Mouse (Mus musculus): Measurements from ENCODE around the gene Grin2b. TPM values are rescaled to one million over a fixed set of nuclear protein-coding genes. Genes with fewer than 3 reads are reported as not detected.

Grin2b gene
- polyA plus RNA-seq, 1 experiment from 2014 or later, result 1.2 TPM

GRCm38 (mm10) chr6:136117390-136117789 is 55.9 kb downstream of the Grin2b start:
- no peaks in the 10 kb centered on the region for H3K9me3 ChIP-seq (ENCODE audit: control insufficient read depth, low read length)
- WGBS, result 86% methylated on average over 3 of the region's 3 CpGs
- H3K36me3 ChIP-seq (ENCODE audit: control insufficient read depth, insufficient read depth, low read length), result no peaks in the 10 kb centered on the region
- ATAC-seq (ENCODE audit: low FRiP score) (0 out of 2 replicates have a peak, but pooled peaks have one; percentile 11), DNase-seq (ENCODE audit: low spot score, missing footprints) (no peak)
- H3K27ac ChIP-seq (ENCODE audit: low read depth, low read length), result no peak overlapping the region
- H3K9ac ChIP-seq (ENCODE audit: low read length), result no peak overlapping the region
- H3K4me3 ChIP-seq (ENCODE audit: low read depth, low read length), result no peak overlapping the region
- no peak overlapping the region for H3K4me2 ChIP-seq
- no peaks in the 10 kb centered on the region for H3K4me1 ChIP-seq (ENCODE audit: control insufficient read depth, insufficient read depth, low read length)
- no peaks in the 10 kb centered on the region for H3K27me3 ChIP-seq (ENCODE audit: control insufficient read depth, insufficient read depth, low read length)

DNA sequence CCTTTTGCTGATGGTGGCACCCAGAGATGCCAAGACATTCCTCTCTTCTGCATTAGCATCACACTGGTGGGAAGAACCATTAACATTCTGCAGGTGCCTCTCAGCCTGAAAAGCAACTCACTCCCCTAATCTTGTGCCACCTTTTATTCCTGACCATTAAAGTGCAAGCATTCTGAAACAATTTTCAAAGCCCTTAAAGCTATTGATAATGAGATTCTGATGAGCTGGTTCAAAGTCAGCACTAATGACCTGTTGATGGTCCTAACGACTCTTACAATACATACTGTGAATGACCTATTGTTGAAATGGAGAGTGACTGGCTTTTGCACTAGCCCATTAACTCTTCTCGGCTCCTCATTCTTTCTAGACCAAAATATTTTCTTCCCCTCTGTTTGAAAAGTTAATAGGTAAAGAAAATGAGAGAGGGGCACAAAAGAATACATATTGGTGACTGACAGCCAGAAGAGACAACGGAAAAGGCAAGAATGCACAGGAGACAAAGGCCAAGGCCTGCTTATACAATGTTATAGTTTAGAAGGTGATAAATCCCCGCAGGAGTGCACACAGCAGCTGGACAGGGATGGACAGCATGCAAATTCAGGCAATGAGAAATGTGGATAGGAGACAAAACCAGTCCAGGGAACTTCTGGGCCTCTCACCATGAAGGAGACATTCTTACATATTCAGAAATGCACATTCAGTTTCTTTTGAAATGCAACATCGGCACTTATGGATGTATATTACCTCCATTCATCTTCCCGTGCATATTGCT is 59.5 kb downstream of the Grin2b start:
- Histone ChIP-seq H3K36me3 (ENCODE audit: control insufficient read depth, insufficient read depth, low read length) (no peaks in the 10 kb centered on the region), H3K9ac (ENCODE audit: low read length) (no peak overlapping the region), H3K27me3 (ENCODE audit: control insufficient read depth, insufficient read depth, low read length) (no peaks in the 10 kb centered on the region), H3K27ac (ENCODE audit: low read depth, low read length) (no peak overlapping the region), H3K4me1 (ENCODE audit: control insufficient read depth, insufficient read depth, low read length) (no peaks in the 10 kb centered on the region), H3K4me2 (no peak overlapping the region), H3K9me3 (ENCODE audit: control insufficient read depth, low read length) (no peaks in the 10 kb centered on the region), H3K4me3 (ENCODE audit: low read depth, low read length) (no peak overlapping the region)
- WGBS, result 64% methylated on average over 6 of the region's 6 CpGs
- DNase-seq (ENCODE audit: low spot score, missing footprints) (no peak), ATAC-seq (ENCODE audit: low FRiP score) (no peak)

- H3K4me3 ChIP-seq (ENCODE audit: low read depth, low read length), result no peak overlapping the region
- no peaks in the 10 kb centered on the region for H3K9me3 ChIP-seq (ENCODE audit: control insufficient read depth, low read length)
- DNase-seq (ENCODE audit: low spot score, missing footprints), result no peak
- no peak overlapping the region for H3K9ac ChIP-seq (ENCODE audit: low read length)
- H3K4me2 ChIP-seq, result no peak overlapping the region
- WGBS, result 78% methylated on average over 6 of the region's 6 CpGs
- H3K36me3 ChIP-seq (ENCODE audit: control insufficient read depth, insufficient read depth, low read length), result no peaks in the 10 kb centered on the region
- no peak for ATAC-seq (ENCODE audit: low FRiP score)
- no peak overlapping the region for H3K27ac ChIP-seq (ENCODE audit: low read depth, low read length)
- H3K27me3 ChIP-seq (ENCODE audit: control insufficient read depth, insufficient read depth, low read length), result no peaks in the 10 kb centered on the region
- no peaks in the 10 kb centered on the region for H3K4me1 ChIP-seq (ENCODE audit: control insufficient read depth, insufficient read depth, low read length)
These were observed 64.1 kb downstream of the Grin2b start for GRCm38 (mm10) chr6:136109172-136109571.

- WGBS, result 83% methylated on average over 3 of the region's 3 CpGs
- ATAC-seq (ENCODE audit: low FRiP score) (no peak), DNase-seq (ENCODE audit: low spot score, missing footprints) (no peak)
These were observed 64.8 kb downstream of the Grin2b start for GRCm38 (mm10) chr6:136108466-136108865.

DNA sequence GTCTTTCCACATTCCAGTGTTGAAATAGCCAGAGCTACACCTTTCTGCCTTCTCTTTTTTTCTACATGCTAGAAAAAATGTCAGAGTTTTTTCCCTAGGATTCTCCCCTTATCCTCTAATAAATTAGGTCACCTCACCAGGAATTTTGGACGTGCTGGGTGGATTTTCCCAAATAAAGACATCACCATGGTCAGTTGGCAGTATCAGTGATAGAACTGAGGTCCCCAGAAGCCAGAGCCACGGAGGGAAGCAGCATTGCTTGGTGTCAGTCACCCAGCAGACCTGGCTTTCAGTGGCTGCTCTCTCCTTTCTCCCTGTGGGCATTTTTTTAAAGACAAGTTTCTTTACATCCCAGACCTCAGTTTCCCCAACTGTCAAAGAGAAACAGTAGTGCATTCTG is 68.1 kb downstream of the Grin2b start:
- Histone ChIP-seq H3K36me3 (ENCODE audit: control insufficient read depth, insufficient read depth, low read length) (no peaks in the 10 kb centered on the region), H3K4me2 (no peak overlapping the region), H3K9me3 (ENCODE audit: control insufficient read depth, low read length) (no peaks in the 10 kb centered on the region), H3K4me3 (ENCODE audit: low read depth, low read length) (no peak overlapping the region), H3K9ac (ENCODE audit: low read length) (no peak overlapping the region), H3K27ac (ENCODE audit: low read depth, low read length) (no peak overlapping the region), H3K27me3 (ENCODE audit: control insufficient read depth, insufficient read depth, low read length) (no peaks in the 10 kb centered on the region), H3K4me1 (ENCODE audit: control insufficient read depth, insufficient read depth, low read length) (no peaks in the 10 kb centered on the region)
- WGBS, result 74% methylated on average over 2 of the region's 2 CpGs
- no peak for DNase-seq (ENCODE audit: low spot score, missing footprints)
- no peak for ATAC-seq (ENCODE audit: low FRiP score)

More at GRCm38 (mm10) chr6:136108466-136108865, 64.8 kb downstream of the Grin2b start:
- Histone ChIP-seq H3K36me3 (ENCODE audit: control insufficient read depth, insufficient read depth, low read length) (no peaks in the 10 kb centered on the region), H3K4me1 (ENCODE audit: control insufficient read depth, insufficient read depth, low read length) (no peaks in the 10 kb centered on the region), H3K9me3 (ENCODE audit: control insufficient read depth, low read length) (no peaks in the 10 kb centered on the region), H3K4me3 (ENCODE audit: low read depth, low read length) (no peak overlapping the region), H3K27me3 (ENCODE audit: control insufficient read depth, insufficient read depth, low read length) (no peaks in the 10 kb centered on the region), H3K4me2 (no peak overlapping the region), H3K27ac (ENCODE audit: low read depth, low read length) (no peak overlapping the region), H3K9ac (ENCODE audit: low read length) (no peak overlapping the region)

- H3K9ac ChIP-seq (ENCODE audit: low read length), result no peak overlapping the region
These were observed 73.1 kb downstream of the Grin2b start for GRCm38 (mm10) chr6:136100241-136100640.

DNA sequence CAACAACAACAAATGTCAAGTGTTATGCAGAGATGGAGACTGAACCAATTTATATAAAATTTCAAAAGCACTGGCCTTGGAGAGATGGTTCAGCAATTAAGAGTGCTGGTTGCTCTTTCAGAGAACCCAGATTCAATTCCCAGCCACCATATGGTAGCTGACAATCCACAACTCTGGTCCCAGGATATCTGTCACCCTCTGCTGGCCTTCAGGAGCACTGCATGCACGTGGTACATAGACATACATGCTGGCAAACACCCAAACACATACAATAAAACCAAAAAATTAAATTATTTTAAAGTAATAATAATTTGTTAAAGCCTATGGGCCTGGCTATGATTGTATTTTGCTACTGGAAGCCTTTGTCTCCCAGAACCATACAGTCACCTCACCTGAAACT is 77.0 kb downstream of the Grin2b start:
- Histone ChIP-seq H3K4me1 (ENCODE audit: control insufficient read depth, insufficient read depth, low read length) (no peaks in the 10 kb centered on the region), H3K4me2 (no peak overlapping the region), H3K36me3 (ENCODE audit: control insufficient read depth, insufficient read depth, low read length) (no peaks in the 10 kb centered on the region), H3K9ac (ENCODE audit: low read length) (no peak overlapping the region), H3K4me3 (ENCODE audit: low read depth, low read length) (no peak overlapping the region), H3K27me3 (ENCODE audit: control insufficient read depth, insufficient read depth, low read length) (no peaks in the 10 kb centered on the region), H3K27ac (ENCODE audit: low read depth, low read length) (no peak overlapping the region), H3K9me3 (ENCODE audit: control insufficient read depth, low read length) (no peaks in the 10 kb centered on the region)
- ATAC-seq (ENCODE audit: low FRiP score) (no peak), DNase-seq (ENCODE audit: low spot score, missing footprints) (no peak)
- 28% methylated on average over 1 of the region's 1 CpGs for WGBS

More at GRCm38 (mm10) chr6:136100241-136100640, 73.1 kb downstream of the Grin2b start:
- Histone ChIP-seq H3K4me3 (ENCODE audit: low read depth, low read length) (no peak overlapping the region), H3K4me1 (ENCODE audit: control insufficient read depth, insufficient read depth, low read length) (no peaks in the 10 kb centered on the region), H3K9me3 (ENCODE audit: control insufficient read depth, low read length) (no peaks in the 10 kb centered on the region), H3K27me3 (ENCODE audit: control insufficient read depth, insufficient read depth, low read length) (no peaks in the 10 kb centered on the region), H3K4me2 (no peak overlapping the region), H3K36me3 (ENCODE audit: control insufficient read depth, insufficient read depth, low read length) (no peaks in the 10 kb centered on the region), H3K27ac (ENCODE audit: low read depth, low read length) (no peak overlapping the region)
- DNase-seq (ENCODE audit: low spot score, missing footprints), result no peak
- ATAC-seq (ENCODE audit: low FRiP score), result no peak
- 85% methylated on average over 5 of the region's 5 CpGs for WGBS

DNA sequence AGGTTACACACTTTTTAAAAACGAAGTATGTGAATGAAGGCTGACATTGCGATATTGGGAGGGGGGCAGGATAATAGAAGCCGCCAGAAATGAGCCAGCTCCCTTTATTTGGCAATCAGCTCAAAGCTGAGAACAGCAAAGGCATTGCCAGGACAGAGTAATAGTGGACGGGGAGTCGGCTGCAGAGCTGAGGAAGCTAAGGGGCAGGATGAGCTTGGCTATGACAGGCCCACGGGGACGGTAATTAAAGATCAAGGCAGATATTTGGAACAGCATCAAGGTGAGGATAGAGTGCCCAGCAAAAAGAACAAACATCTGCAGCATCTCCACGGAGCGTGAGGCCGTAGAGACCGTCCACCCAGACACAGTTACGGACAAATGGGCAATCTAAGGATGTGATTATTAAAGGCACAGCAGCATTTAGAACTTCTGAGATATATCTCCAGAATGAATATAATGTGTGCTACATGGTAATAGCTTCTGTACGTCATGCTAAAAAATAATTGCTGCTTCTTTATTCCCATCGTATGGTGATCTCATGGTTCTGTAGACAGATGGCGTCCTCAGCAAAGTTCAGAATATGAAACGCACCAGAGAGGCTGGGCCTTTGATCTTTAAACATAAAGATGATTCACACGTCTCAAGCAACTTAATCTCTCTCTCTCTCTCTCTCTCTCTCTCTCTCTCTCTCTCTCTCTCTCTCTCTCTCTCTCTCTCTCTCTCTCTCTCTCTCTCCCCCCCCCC is 93.1 kb downstream of the Grin2b start:
- H3K4me3 ChIP-seq (ENCODE audit: low read depth, low read length), result no peak overlapping the region
- no peak for ATAC-seq (ENCODE audit: low FRiP score)
- 87% methylated on average over 17 of the region's 17 CpGs for WGBS
- H3K4me1 ChIP-seq (ENCODE audit: control insufficient read depth, insufficient read depth, low read length), result no peaks in the 10 kb centered on the region
- no peak overlapping the region for H3K4me2 ChIP-seq
- DNase-seq (ENCODE audit: low spot score, missing footprints), result no peak
- H3K9me3 ChIP-seq (ENCODE audit: control insufficient read depth, low read length), result no peaks in the 10 kb centered on the region
- H3K27me3 ChIP-seq (ENCODE audit: control insufficient read depth, insufficient read depth, low read length), result no peaks in the 10 kb centered on the region
- H3K27ac ChIP-seq (ENCODE audit: low read depth, low read length), result no peak overlapping the region
- H3K36me3 ChIP-seq (ENCODE audit: control insufficient read depth, insufficient read depth, low read length), result no peaks in the 10 kb centered on the region
- H3K9ac ChIP-seq (ENCODE audit: low read length), result no peak overlapping the region

DNA sequence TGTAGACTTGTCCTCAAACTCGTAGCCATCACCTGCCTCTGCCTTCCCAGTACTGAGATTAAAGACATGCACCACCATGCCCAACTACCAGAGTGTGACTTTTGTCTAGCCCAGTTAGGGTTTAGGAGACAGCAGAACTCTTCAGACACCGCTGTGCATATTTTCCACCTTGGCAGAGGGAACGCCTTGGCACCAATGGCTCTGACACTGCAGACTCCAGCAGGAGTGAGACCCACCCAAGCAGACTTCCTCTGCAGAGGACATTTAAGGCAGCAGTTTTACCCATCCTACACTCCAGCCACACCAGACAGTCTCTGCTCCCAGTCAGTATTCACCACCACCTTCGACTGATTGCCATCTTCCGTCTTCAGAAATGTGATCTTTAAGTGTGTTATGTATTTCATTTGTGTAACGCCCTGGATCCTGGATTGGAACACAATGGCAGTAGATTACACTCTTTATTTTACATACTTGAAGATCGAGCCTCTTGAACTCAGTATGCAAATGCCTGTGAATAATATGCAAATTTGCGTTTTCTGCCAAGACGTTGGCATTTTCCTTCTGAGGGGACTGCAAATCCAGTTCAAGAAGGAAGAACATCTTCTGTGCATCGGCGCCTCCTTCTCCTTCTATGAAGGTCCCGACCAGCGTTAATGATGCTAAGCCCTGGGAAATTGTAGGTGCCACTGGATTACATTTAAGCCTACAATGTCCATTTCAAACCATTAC is 100.8 kb downstream of the Grin2b start:
- Histone ChIP-seq H3K27me3 (ENCODE audit: control insufficient read depth, insufficient read depth, low read length) (no peaks in the 10 kb centered on the region), H3K9me3 (ENCODE audit: control insufficient read depth, low read length) (no peaks in the 10 kb centered on the region), H3K9ac (ENCODE audit: low read length) (no peak overlapping the region), H3K4me1 (ENCODE audit: control insufficient read depth, insufficient read depth, low read length) (no peaks in the 10 kb centered on the region), H3K36me3 (ENCODE audit: control insufficient read depth, insufficient read depth, low read length) (no peaks in the 10 kb centered on the region), H3K27ac (ENCODE audit: low read depth, low read length) (no peak overlapping the region), H3K4me2 (no peak overlapping the region), H3K4me3 (ENCODE audit: low read depth, low read length) (no peak overlapping the region)
- 87% methylated on average over 13 of the region's 13 CpGs for WGBS
- no peak for ATAC-seq (ENCODE audit: low FRiP score)
- DNase-seq (ENCODE audit: low spot score, missing footprints), result no peak

Measured in midbrain, embryonic 11.5 days (tissue).